Mouse (Mus musculus): ENCODE results near the gene 4921539E11Rik. TPM values are rescaled to one million over a fixed set of nuclear protein-coding genes. Genes with fewer than 3 reads are reported as not detected.

The 4921539E11Rik gene
- polyA plus RNA-seq, 1 experiment = not detected

DNA sequence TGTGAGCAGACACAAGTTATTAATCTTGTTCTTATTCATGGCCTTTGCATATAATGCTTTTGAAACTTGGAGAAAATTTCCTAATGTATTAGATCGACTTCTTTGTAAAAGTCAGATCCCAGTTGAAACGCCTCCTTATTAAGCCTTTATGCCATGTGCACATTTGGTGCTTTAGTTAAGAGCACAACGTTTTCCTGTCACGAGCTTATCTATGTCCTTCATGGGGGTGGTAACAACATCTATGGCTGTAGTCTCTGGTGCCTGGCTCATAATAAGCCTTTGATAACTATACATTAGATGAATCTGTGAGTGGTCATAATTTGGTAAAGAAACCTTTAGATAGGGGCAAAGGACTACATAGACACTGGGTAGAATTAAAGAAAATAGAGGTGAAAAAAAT is 36.8 kb downstream of the 4921539E11Rik start:
- no peaks in the 10 kb centered on the region; the same call in 1 of the 2 replicates for H3K4me1 ChIP-seq (ENCODE audit: control insufficient read depth)
- no peaks in the 10 kb centered on the region for H3K36me3 ChIP-seq (ENCODE audit: control insufficient read depth)
- H3K4me3 ChIP-seq (replicated peaks) = no peak overlapping the region
- H3K27me3 ChIP-seq (ENCODE audit: control insufficient read depth) = no peaks in the 10 kb centered on the region
- H3K9me3 ChIP-seq (ENCODE audit: control insufficient read depth, low read length) = no peaks in the 10 kb centered on the region
- TF ChIP-seq TAL1 (IDR thresholded peaks at IDR 0.05; ENCODE audit: low read length) (no peak), GATA1 (IDR thresholded peaks at IDR 0.05; ENCODE audit: low read length) (no peak)

DNA sequence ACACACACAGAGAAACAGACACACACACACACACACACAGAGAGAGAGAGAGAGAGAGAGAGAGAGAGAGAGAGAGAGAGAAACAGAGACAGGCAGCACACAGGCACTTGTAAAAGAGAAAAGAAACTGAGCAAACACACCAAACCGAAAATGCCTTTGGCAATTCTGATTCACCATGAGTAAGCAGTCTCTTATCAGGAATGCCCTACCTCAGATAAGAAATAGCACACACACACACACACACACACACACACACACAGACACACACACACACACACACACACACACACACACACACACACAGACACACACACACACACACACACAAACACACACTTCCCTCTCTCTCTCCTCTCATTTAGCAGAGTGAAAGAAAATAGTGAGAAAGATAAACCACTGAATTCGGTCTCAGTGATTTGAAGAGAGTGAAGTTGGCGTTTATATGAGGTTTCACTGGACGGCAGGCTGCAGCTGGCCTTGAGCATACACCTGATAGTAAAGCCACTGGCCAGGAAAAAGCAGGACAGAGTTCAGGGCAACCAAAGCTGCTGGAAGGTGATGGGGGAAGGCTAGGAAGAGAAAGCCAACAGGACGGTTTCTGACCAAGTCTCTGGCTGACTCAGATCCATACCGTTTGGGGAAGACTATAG is 41.1 kb downstream of the 4921539E11Rik start:
- H3K4me3 ChIP-seq (replicated peaks) = no peak overlapping the region
- no peaks in the 10 kb centered on the region for H3K27me3 ChIP-seq (ENCODE audit: control insufficient read depth)
- TF ChIP-seq TAL1 (IDR thresholded peaks at IDR 0.05; ENCODE audit: low read length) (no peak), GATA1 (IDR thresholded peaks at IDR 0.05; ENCODE audit: low read length) (no peak)

DNA sequence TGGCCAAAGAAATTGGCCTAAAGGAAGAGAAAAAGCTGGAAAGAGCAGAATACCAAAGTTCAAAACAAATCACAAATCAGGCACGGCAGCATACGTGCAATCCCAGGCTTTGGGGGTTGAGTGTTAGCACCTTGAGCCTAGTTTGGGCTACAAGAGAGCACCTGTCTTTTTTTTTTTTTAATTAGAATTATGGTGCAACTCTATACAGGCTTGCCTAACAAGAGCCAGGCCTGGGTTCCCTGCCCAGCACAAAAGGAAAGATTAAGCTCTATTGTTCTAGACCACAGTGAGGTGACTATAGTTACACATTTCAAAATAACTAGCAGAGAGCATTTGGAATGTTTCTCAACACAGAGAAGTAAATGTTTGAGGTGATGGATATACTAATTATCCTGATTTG is 42.9 kb downstream of the 4921539E11Rik start:
- Histone ChIP-seq H3K9me3 (ENCODE audit: control insufficient read depth, low read length) (no peaks in the 10 kb centered on the region), H3K36me3 (ENCODE audit: control insufficient read depth) (no peaks in the 10 kb centered on the region), H3K27me3 (ENCODE audit: control insufficient read depth) (no peaks in the 10 kb centered on the region), H3K4me1 (ENCODE audit: control insufficient read depth) (no peaks in the 10 kb centered on the region; the same call in 1 of the 2 replicates), H3K4me3 (replicated peaks) (no peak overlapping the region)
- TF ChIP-seq TAL1 (IDR thresholded peaks at IDR 0.05; ENCODE audit: low read length) (no peak), GATA1 (IDR thresholded peaks at IDR 0.05; ENCODE audit: low read length) (no peak)

More for the DNA sequence above, 41.1 kb downstream of the 4921539E11Rik start:
- Histone ChIP-seq H3K4me1 (ENCODE audit: control insufficient read depth) (no peaks in the 10 kb centered on the region; the same call in 1 of the 2 replicates), H3K9me3 (ENCODE audit: control insufficient read depth, low read length) (no peaks in the 10 kb centered on the region), H3K36me3 (ENCODE audit: control insufficient read depth) (no peaks in the 10 kb centered on the region)

DNA sequence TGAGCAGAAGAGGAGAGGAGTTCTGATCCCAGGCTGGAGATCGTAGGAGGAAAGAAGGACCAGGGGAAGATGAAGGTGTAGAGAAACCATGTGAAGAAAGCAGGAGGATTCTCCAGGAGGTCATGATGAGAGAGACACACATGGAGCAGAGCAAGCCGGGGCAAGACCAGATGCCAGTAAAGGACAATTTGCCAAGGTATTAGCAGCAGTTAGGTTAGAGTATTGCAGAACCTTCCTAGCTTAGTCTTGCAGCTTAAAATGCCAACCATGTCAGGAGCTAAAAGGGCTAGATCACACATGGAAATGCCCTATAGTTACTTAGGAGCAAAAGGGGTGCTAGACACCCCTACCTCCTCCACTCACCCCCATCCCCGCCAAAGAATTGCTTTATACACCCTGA is 43.4 kb downstream of the 4921539E11Rik start:
- Histone ChIP-seq H3K9me3 (ENCODE audit: control insufficient read depth, low read length) (no peaks in the 10 kb centered on the region), H3K27me3 (ENCODE audit: control insufficient read depth) (no peaks in the 10 kb centered on the region), H3K36me3 (ENCODE audit: control insufficient read depth) (no peaks in the 10 kb centered on the region), H3K4me1 (ENCODE audit: control insufficient read depth) (no peaks in the 10 kb centered on the region; the same call in 1 of the 2 replicates), H3K4me3 (replicated peaks) (no peak overlapping the region)
- TF ChIP-seq TAL1 (IDR thresholded peaks at IDR 0.05; ENCODE audit: low read length) (no peak), GATA1 (IDR thresholded peaks at IDR 0.05; ENCODE audit: low read length) (no peak)

DNA sequence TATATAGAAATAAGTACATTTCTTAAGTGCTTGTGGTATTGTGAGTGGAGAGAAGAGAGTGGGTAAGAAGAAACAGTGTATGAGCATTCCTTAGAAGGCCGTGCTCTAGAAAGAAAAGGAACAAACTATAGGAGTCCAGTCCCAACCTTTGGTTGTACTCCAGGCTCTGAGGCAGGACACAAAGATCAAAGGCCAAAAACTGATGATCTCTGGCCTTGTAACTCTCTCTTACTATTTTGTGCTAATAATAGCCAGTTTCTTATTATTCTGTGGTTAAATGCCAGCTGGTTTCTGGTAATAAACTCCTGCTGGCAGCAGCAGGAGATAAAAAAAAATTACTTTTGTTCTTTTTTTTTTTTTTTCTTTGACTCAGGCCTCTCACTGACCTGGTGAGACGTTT is 58.5 kb downstream of the 4921539E11Rik start:
- Histone ChIP-seq H3K9me3 (ENCODE audit: control insufficient read depth, low read length) (no peaks in the 10 kb centered on the region), H3K4me3 (replicated peaks) (no peak overlapping the region), H3K4me1 (ENCODE audit: control insufficient read depth) (no peaks in the 10 kb centered on the region), H3K36me3 (ENCODE audit: control insufficient read depth) (no peaks in the 10 kb centered on the region), H3K27me3 (ENCODE audit: control insufficient read depth) (no peaks in the 10 kb centered on the region)
- no peak for TF ChIP-seq GATA1 (IDR thresholded peaks at IDR 0.05; ENCODE audit: low read length)
- TF ChIP-seq TAL1 (IDR thresholded peaks at IDR 0.05; ENCODE audit: low read length) = no peak

DNA sequence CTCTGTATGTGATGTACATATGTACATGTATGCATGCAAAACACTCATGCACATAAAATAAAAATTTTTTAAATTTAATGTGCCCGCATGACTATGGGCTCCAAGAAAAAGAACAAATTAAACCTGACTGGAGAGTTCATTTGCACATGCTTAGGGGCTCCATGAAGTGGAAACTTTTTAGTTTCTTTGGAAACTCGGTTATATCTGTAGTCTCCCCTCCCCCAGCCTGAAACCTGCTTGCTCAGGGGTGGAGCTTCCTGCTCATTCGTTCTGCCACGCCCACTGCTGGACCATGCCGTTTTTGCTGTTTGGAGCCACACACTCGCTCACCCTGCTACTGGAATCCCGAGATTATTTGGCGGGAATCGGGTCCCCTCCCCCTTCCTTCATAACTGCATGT is 67.8 kb downstream of the 4921539E11Rik start:
- Histone ChIP-seq H3K4me1 (ENCODE audit: control insufficient read depth) (peaks cover 4% of the 10 kb centered on the region), H3K9me3 (ENCODE audit: control insufficient read depth, low read length) (no peaks in the 10 kb centered on the region), H3K4me3 (replicated peaks) (no peak overlapping the region), H3K27me3 (ENCODE audit: control insufficient read depth) (no peaks in the 10 kb centered on the region), H3K36me3 (ENCODE audit: control insufficient read depth) (no peaks in the 10 kb centered on the region)
- no peak for TF ChIP-seq GATA1 (IDR thresholded peaks at IDR 0.05; ENCODE audit: low read length)
- TF ChIP-seq TAL1 (IDR thresholded peaks at IDR 0.05; ENCODE audit: low read length) = no peak

DNA sequence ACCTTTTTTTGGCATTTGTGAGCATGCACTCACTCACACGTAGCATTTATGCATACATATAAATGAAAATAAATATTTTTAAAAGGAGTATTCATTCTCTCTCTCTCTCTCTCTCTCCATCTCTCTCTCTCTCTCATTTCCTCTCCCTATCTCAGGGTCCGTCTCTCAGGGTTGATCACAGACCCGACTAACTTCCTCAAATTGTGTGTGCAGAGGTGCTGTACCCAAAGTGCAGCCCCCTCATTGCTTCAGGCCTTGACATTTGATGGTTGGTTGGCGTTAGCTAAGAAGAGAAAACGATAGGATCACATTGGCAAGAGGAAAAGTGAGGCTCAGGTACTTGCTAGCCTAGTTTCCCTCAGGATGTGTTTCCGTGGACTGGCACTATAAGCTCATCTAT is 68.9 kb downstream of the 4921539E11Rik start:
- H3K9me3 ChIP-seq (ENCODE audit: control insufficient read depth, low read length) = no peaks in the 10 kb centered on the region
- H3K4me3 ChIP-seq (replicated peaks) = no peak overlapping the region
- peaks cover 4% of the 10 kb centered on the region for H3K4me1 ChIP-seq (ENCODE audit: control insufficient read depth)
- H3K27me3 ChIP-seq (ENCODE audit: control insufficient read depth) = no peaks in the 10 kb centered on the region
- TF ChIP-seq TAL1 (IDR thresholded peaks at IDR 0.05; ENCODE audit: low read length) (no peak), GATA1 (IDR thresholded peaks at IDR 0.05; ENCODE audit: low read length) (no peak)
- H3K36me3 ChIP-seq (ENCODE audit: control insufficient read depth) = no peaks in the 10 kb centered on the region

DNA sequence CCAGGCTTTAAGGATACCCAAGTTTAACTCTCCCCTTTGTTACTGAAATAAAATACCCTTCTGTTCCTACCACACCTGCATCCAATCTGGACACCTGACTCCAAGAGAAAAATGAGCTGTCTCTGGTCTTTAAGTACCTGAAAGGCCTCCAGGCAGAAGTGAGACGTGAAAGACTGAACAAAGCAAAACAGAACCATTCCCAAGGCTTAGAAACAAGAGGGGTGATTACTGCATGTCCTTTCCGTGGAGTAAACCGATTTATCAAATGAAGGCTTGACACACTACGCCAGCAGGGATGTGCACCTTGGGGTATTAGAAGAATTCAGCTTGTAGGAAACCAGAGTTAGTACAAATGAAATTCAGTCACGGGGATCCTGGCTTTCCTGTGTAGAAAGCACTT is 71.7 kb downstream of the 4921539E11Rik start:
- Histone ChIP-seq H3K9me3 (ENCODE audit: control insufficient read depth, low read length) (no peaks in the 10 kb centered on the region), H3K4me3 (replicated peaks) (no peak overlapping the region), H3K4me1 (ENCODE audit: control insufficient read depth) (peaks cover 22% of the 10 kb centered on the region), H3K36me3 (ENCODE audit: control insufficient read depth) (no peaks in the 10 kb centered on the region), H3K27me3 (ENCODE audit: control insufficient read depth) (no peaks in the 10 kb centered on the region)
- TF ChIP-seq GATA1 (IDR thresholded peaks at IDR 0.05; ENCODE audit: low read length) (no peak), TAL1 (IDR thresholded peaks at IDR 0.05; ENCODE audit: low read length) (no peak)

DNA sequence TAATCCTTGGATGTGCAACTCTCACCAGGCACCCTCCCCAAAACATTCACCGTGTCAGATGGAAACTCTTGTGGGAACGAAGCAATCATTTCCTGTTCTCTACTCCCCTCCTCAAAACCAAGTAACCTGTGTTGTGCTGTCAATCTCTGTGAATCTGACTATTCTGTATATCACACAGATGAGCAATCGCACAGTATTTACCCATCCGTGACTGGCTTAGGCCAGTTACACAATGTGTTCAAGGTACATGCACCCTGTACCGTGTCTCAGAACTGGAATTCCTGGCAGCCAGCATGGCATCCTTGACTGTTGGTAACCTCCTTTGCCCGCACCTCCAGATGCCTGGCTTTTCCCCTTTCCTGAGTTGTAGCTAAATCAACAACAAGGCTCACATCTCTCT is 74.6 kb downstream of the 4921539E11Rik start:
- H3K36me3 ChIP-seq (ENCODE audit: control insufficient read depth) = peaks cover 11% of the 10 kb centered on the region

More for the DNA sequence above, 74.6 kb downstream of the 4921539E11Rik start:
- Histone ChIP-seq H3K9me3 (ENCODE audit: control insufficient read depth, low read length) (no peaks in the 10 kb centered on the region), H3K4me3 (replicated peaks) (no peak overlapping the region), H3K4me1 (ENCODE audit: control insufficient read depth) (peaks cover 34% of the 10 kb centered on the region), H3K27me3 (ENCODE audit: control insufficient read depth) (no peaks in the 10 kb centered on the region)
- TF ChIP-seq GATA1 (IDR thresholded peaks at IDR 0.05; ENCODE audit: low read length) (no peak), TAL1 (IDR thresholded peaks at IDR 0.05; ENCODE audit: low read length) (no peak)
